Mouse (Mus musculus): ENCODE measurements around the gene Triobp. TPM values are rescaled to one million over a fixed set of nuclear protein-coding genes. Genes with fewer than 3 reads are reported as not detected.

The Triobp gene
- total RNA-seq, 2 experiments from 2014 or later, result 7.7 to 12.7 TPM

GRCm38 (mm10) chr15:78926021-78926919 lies 21.3 kb upstream of the Triobp start, which contains the start of gene Lgals1:
Lgals1 (plus strand) TSS chr15:78926725.
- peak in 1 of 2 experiments; percentile 43 for DNase-seq

- DNase-seq, result no peak
These were observed 20.3 kb upstream of the Triobp start for GRCm38 (mm10) chr15:78927021-78927787.

GRCm38 (mm10) chr15:78927788-78928457 lies 19.6 kb upstream of the Triobp start:
- no peak for DNase-seq

GRCm38 (mm10) chr15:78928539-78928938 lies 19.0 kb upstream of the Triobp start:
- DNase-seq, result no peak

- DNase-seq, result no peak
These were observed 17.3 kb upstream of the Triobp start for GRCm38 (mm10) chr15:78930192-78930706.

GRCm38 (mm10) chr15:78930801-78931426 lies 16.6 kb upstream of the Triobp start:
- DNase-seq, result no peak

- DNase-seq, result no peak
These were observed 15.9 kb upstream of the Triobp start for GRCm38 (mm10) chr15:78931577-78931976.

- peak; percentile 81 to 86 for DNase-seq
These were observed 12.7 kb upstream of the Triobp start, which contains the start of gene Nol12 for GRCm38 (mm10) chr15:78934784-78935320. Nol12 (plus strand) TSS chr15:78934933.

GRCm38 (mm10) chr15:78936403-78936802 lies 11.1 kb upstream of the Triobp start:
- DNase-seq, result no peak

- DNase-seq, result no peak
These were observed 10.2 kb upstream of the Triobp start for GRCm38 (mm10) chr15:78937311-78937710.

GRCm38 (mm10) chr15:78937963-78938362 lies 9.6 kb upstream of the Triobp start:
- DNase-seq, result no peak

- no peak for DNase-seq
These were observed 7.2 kb upstream of the Triobp start for GRCm38 (mm10) chr15:78940325-78940724.

- peak; percentile 78 to 80 for DNase-seq
These were observed 4.9 kb upstream of the Triobp start for GRCm38 (mm10) chr15:78942663-78943062.

- DNase-seq, result no peak
These were observed 1.3 kb upstream of the Triobp start for GRCm38 (mm10) chr15:78946232-78946631.

- DNase-seq, result no peak
These were observed 715 bp downstream of the Triobp start for GRCm38 (mm10) chr15:78948152-78948725.

GRCm38 (mm10) chr15:78948883-78949282 lies 1.4 kb downstream of the Triobp start:
- no peak for DNase-seq

- DNase-seq, result no peak
These were observed 8.1 kb downstream of the Triobp start for GRCm38 (mm10) chr15:78955663-78956062.

GRCm38 (mm10) chr15:78956351-78956750 lies 8.8 kb downstream of the Triobp start:
- DNase-seq, result no peak

- DNase-seq, result no peak
These were observed 9.5 kb downstream of the Triobp start for GRCm38 (mm10) chr15:78957021-78957420.

- no peak for DNase-seq
These were observed 12.0 kb downstream of the Triobp start for GRCm38 (mm10) chr15:78959537-78959936.

GRCm38 (mm10) chr15:78960088-78960487 lies 12.6 kb downstream of the Triobp start:
- no peak for DNase-seq
